Mouse (Mus musculus) fibroblast of lung, adult 2 months (primary cell): ENCODE measurements at regions not wholly inside any gene's neighbourhood (a gene's known extent, or its start where the extent isn't known, plus 50 kb on each side); places are given as distances from the start of the nearest gene placed in this dataset.

ENCODE experiments used
- DNase-seq: peaks from one replicate; pipeline ENCODE4 v3.0.0-alpha.2; 2011; ENCODE audit warnings: low read depth

DNA sequence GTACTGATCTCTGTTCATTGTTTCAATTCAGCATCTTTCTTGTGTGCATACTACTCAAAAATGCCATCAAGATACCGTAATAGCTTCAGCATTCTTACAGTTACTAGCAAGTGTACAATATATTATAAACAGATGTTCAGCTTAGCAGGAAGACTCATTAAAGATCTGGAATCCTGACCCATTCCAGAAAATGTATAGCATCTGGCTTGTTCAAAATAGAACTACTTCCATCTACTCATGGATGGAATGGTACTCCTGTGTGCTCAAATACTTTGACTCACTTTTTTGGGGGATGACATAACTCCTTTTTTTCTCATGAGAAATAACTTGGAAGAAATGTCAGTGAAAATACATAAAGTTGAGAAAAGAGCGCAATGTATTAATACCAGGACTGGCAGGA, 291.2 kb upstream of the Manea start:
- no peak for DNase-seq

GRCm38 (mm10) chr4:26630553-26631206, 284.0 kb upstream of the Manea start:
- DNase-seq, result peak; percentile 3

DNA sequence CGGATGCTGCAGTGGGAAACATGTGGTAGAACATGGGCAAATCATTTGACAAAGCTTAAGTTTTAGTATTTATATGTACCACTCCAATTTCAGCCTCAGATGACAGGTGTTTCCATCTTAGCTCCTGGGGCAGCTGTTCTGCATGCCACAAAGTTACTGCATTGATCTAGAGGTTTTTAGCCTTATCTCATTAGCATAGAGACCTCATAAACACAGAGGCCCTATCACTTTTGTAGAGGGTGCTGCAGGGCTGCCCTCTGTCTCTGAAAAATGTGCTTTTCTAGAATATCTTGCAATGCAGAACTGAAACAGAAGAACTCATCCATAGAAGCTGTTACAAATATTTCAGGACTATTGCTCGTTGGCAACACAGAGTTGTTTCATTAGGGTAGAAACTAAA, 283.0 kb upstream of the Manea start:
- no peak for DNase-seq

GRCm38 (mm10) chr4:26627744-26628143, 281.1 kb upstream of the Manea start:
- no peak for DNase-seq

- no peak for DNase-seq
Observed at GRCm38 (mm10) chr4:26589081-26589869, 242.6 kb upstream of the Manea start.

GRCm38 (mm10) chr4:26555690-26556089, 209.0 kb upstream of the Manea start:
- no peak for DNase-seq

DNA sequence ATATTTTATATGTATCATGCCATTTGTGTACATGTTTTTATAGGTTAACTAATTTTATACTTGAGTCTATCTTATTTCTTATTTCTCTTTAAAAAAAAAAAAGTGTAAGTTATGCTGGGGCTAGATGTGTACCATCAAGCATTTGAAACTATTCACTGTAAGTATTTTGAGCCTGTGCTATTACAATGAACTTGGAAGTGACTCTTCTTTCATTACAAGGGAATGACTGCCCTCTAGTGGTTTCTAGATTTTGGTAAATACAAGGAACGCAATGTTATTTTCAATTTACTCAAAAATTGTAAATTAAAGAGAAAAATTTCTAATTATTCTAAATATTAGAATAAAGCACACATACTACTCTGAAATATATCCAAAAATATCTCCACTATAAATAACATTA, 197.1 kb upstream of the Manea start:
- DNase-seq, result peak; percentile 7

DNA sequence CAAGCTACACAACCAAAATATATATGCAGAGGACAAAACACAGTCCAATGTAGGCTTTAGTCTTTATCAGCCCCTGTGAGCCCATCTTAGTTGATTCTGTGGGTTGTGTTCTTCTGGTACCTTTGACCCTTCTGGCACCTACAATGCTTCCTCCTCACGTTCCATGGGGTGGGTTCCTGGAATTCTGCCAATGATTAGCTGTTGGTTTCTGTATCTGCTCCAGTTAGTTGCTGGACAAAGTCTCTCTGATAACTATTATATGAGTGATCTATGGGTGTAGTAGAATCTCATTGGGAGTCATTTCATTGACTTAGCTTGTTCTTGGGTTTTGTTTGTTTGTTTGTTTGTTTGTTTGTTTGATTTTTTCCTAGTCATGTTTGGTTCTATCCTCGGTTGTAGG, 195.8 kb upstream of the Manea start:
- DNase-seq, result no peak

DNA sequence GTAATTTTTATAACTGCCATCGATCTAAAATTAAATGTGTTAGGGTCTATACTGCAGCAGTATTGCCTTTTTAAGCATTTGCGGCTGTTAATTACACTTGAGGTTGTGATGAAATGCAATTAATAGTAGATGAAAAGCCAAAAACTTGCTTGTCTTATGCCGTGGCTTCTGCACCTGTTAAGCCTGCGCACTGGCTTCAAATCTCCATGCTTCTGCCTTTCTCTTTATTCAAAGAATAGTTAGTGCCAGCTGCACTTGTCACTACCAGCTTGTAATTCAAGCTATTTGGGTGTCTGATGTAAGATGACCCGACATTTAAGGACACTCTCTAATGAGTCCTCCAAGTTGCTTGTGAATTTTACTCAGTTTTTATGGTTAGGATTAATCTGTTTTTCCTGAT, 161.3 kb upstream of the Manea start:
- no peak for DNase-seq

GRCm38 (mm10) chr4:26494262-26494661, 147.6 kb upstream of the Manea start:
- DNase-seq, result no peak

DNA sequence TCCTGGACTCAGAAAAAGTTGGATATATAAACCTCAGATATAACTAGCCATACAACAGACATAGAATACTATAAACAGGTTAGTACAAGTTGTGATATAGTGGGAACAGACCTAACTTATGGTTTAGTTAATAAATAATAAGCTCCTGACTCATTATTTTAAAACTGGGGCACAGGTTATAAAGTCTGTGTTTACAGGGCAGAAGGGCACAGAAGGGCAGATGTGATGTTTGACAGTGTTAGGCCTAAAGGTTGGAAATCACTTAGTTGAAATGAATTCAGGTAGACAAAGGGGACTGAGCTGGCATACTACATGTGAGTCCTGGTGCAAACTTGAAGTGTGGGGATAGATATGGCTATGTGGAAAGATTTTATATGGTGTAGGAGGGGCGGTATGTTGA, 128.2 kb upstream of the Manea start:
- no peak for DNase-seq

GRCm38 (mm10) chr4:26441533-26441932, 94.8 kb upstream of the Manea start:
- no peak for DNase-seq

DNA sequence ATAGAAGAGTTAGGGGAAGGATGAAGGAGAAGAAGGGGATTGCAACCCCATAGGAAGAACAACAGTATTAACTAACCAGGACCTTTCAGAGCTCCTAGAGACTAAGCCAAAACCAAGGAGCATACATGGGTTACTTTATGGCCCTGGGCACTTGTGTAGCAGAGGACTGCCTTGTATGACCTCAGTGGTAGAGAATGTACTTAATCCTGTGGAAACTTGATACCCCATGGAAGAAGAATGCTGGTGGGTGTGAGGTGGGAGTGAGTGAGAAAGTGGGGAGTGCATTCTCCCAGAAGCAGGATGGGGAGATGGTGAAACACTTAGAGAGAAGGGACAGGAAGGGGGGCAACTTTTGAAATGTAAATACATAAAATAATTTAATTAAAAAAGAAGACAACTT, 75.4 kb upstream of the Manea start:
- DNase-seq, result no peak

- no peak for DNase-seq
Observed at GRCm38 (mm10) chr4:26404266-26404665, 57.6 kb upstream of the Manea start.

GRCm38 (mm10) chr4:26402213-26402612, 55.5 kb upstream of the Manea start:
- no peak for DNase-seq
